Mouse (Mus musculus): ENCODE results near the gene Smyd3.

DNA sequence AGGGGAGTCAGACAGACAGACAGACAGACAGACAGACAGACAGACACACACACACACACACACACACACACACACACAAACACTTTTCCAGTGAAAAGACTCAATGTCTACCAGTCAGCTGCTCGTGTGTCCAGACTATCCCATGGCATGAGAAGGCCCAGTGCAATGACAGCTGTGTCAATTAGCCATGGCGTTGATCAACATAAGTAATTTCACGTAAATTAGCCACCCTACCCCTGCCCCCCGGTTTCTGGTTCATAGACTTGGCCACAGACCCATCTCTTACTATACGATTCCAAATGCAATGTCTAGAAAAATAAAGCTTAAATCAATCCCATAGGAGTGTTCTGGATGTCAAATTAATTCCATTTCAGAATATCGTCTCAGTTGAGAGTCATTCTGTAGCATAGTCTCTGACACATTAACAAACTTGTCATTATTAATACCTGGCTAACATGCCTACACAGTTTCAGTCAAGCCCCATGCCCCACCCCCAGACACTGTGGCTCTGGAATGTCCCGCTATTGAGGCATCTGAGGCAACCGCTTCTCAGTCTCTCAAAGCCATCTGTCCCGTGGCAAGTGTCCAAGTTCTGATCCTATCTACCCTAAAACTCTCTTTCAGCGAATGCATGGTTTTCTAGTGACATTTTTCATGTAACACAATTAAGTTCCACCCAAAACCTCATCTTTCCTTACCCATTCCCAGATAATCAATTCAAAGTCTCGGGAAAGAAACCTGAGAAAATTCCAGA lies 395.2 kb downstream of the Smyd3 start:
- no peak for TF ChIP-seq POLR2A (IDR thresholded peaks at IDR 0.05; ENCODE audit: extremely low read depth, insufficient read depth, low read length)
- TF ChIP-seq CTCF (IDR thresholded peaks at IDR 0.05; ENCODE audit: extremely low read depth, insufficient read depth, low read length), result no peak
